Mouse (Mus musculus) MEL (cell line): ENCODE results near the gene Fiz1. TPM values are rescaled to one million over a fixed set of nuclear protein-coding genes. Genes with fewer than 3 reads are reported as not detected.

Experiments used
- DNase-seq: peaks from one replicate; pipeline ENCODE4 v3.0.0; 2011; ENCODE audit warnings: low read depth, low spot score
- H3K27ac ChIP-seq: 2 replicates; pipeline ENCODE4 v1.5.1; 2012; ENCODE audit warnings: low read depth, mild to moderate bottlenecking, control low read depth, low read length, moderate library complexity; ENCODE audit not compliant: control insufficient read depth
- H3K27me3 ChIP-seq, 2 experiments: fragments of 150-350 bp in 1 of 2; sonication (generic) in 1 of 2; 2 replicates each; pipeline ENCODE4 v1.6.1; 2012; ENCODE audit warnings: low read length in 2 of 2, mild to moderate bottlenecking in 2 of 2, improper control_type of control experiment in 1 of 2, moderate library complexity in 1 of 2; ENCODE audit not compliant: insufficient read depth in 2 of 2, control insufficient read depth in 1 of 2
- H3K36me3 ChIP-seq, 2 experiments: 2 replicates each; pipeline ENCODE4 v1.6.1; 2012 to 2014; ENCODE audit warnings: low read length in 2 of 2, improper control_type of control experiment in 1 of 2, inconsistent platforms in 1 of 2, mild to moderate bottlenecking in 1 of 2; ENCODE audit not compliant: insufficient read depth in 2 of 2, control insufficient read depth in 1 of 2
- H3K4me1 ChIP-seq, 2 experiments: fragments of 150-350 bp in 1 of 2; sonication (generic) in 1 of 2; 2 replicates each; pipeline ENCODE4 v1.6.1; 2012; ENCODE audit warnings: low read length in 2 of 2, improper control_type of control experiment in 1 of 2, mild to moderate bottlenecking in 1 of 2; ENCODE audit not compliant: insufficient read depth in 2 of 2, control insufficient read depth in 1 of 2
- H3K4me3 ChIP-seq, 2 experiments: fragments of 150-350 bp in 1 of 2; sonication (generic) in 1 of 2; 2 replicates each; pipeline ENCODE4 v1.5.1; 2012; ENCODE audit warnings: low read depth in 2 of 2, low read length in 2 of 2, mild to moderate bottlenecking in 2 of 2, moderate library complexity in 2 of 2, control low read depth in 1 of 2, improper control_type of control experiment in 1 of 2; ENCODE audit not compliant: control insufficient read depth in 1 of 2, insufficient read depth in 1 of 2
- H3K79me2 ChIP-seq: 2 replicates; pipeline ENCODE4 v1.6.1; 2012; ENCODE audit warnings: mild to moderate bottlenecking, low read length, moderate library complexity; ENCODE audit not compliant: control insufficient read depth, poor library complexity, insufficient read depth
- H3K9ac ChIP-seq: 2 replicates; pipeline ENCODE4 v1.6.1; 2012; ENCODE audit warnings: low read depth, mild to moderate bottlenecking, control low read depth, low read length, moderate library complexity; ENCODE audit not compliant: control insufficient read depth, poor library complexity, severe bottlenecking
- H3K9me3 ChIP-seq: fragments of 150-350 bp; sonication (generic); replicated peaks from 2 replicates; pipeline ENCODE4 v1.6.1; 2012; ENCODE audit warnings: mild to moderate bottlenecking, low read length, improper control_type of control experiment, moderate library complexity; ENCODE audit not compliant: insufficient read depth
- BHLHE40 ChIP-seq: IDR thresholded peaks from 2 replicates; pipeline ENCODE4 v1.6.1; 2012; ENCODE audit warnings: low read depth, mild to moderate bottlenecking, inconsistent platforms, low read length, improper control_type of control experiment, borderline replicate concordance
- CHD1 ChIP-seq: IDR thresholded peaks from 2 replicates; pipeline ENCODE4 v1.6.1; 2012; ENCODE audit warnings: low read depth, mild to moderate bottlenecking, inconsistent platforms, low read length, improper control_type of control experiment
- CHD2 ChIP-seq: IDR thresholded peaks from 2 replicates; pipeline ENCODE4 v1.6.1; 2011; ENCODE audit warnings: low read length, improper control_type of control experiment
- CTCF ChIP-seq, 3 experiments: IDR thresholded peaks in 2 of 3; conservative IDR thresholded peaks in 1 of 3; 2 replicates each; pipeline ENCODE4 v1.5.1; 2011 to 2012; ENCODE audit warnings: low read length in 3 of 3, low read depth in 2 of 3, mild to moderate bottlenecking in 2 of 3, improper control_type of control experiment in 1 of 3, inconsistent platforms in 1 of 3, mixed read lengths in 1 of 3, moderate library complexity in 1 of 3; ENCODE audit not compliant: control insufficient read depth in 1 of 3, insufficient read depth in 1 of 3, poor library complexity in 1 of 3, severe bottlenecking in 1 of 3
- E2F4 ChIP-seq: IDR thresholded peaks from 2 replicates; pipeline ENCODE4 v1.6.1; 2011; ENCODE audit warnings: low read depth, low read length, improper control_type of control experiment, borderline replicate concordance
- ELF1 ChIP-seq: IDR thresholded peaks from 2 replicates; pipeline ENCODE4 v1.6.1; 2014; ENCODE audit warnings: low read depth, mild to moderate bottlenecking, inconsistent platforms, low read length, improper control_type of control experiment, moderate library complexity
- EP300 ChIP-seq, 2 experiments: IDR thresholded peaks; 2 replicates each; pipeline ENCODE4 v1.6.1; 2011; ENCODE audit warnings: improper control_type of control experiment in 2 of 2, low read length in 2 of 2, low read depth in 1 of 2, mild to moderate bottlenecking in 1 of 2
- ETS1 ChIP-seq: IDR thresholded peaks from 2 replicates; pipeline ENCODE4 v1.6.1; 2012; ENCODE audit warnings: low read depth, mild to moderate bottlenecking, inconsistent platforms, low read length, improper control_type of control experiment, moderate library complexity
- GABPA ChIP-seq: IDR thresholded peaks from 2 replicates; pipeline ENCODE4 v1.6.1; 2012; ENCODE audit warnings: low read depth, mild to moderate bottlenecking, inconsistent platforms, low read length, improper control_type of control experiment, moderate library complexity
- GATA1 ChIP-seq: IDR thresholded peaks from 2 replicates; pipeline ENCODE4 v1.6.1; 2011; ENCODE audit warnings: low read depth, low read length, improper control_type of control experiment
- HCFC1 ChIP-seq: IDR thresholded peaks from 2 replicates; pipeline ENCODE4 v1.6.1; 2012; ENCODE audit warnings: low read depth, mild to moderate bottlenecking, inconsistent platforms, low read length, improper control_type of control experiment, moderate library complexity
- JUND ChIP-seq: IDR thresholded peaks from 2 replicates; pipeline ENCODE4 v1.6.1; 2011; ENCODE audit warnings: low read depth, mild to moderate bottlenecking, improper control_type of control experiment, low read length
- KAT2A ChIP-seq: conservative IDR thresholded peaks from 2 replicates; pipeline ENCODE4 v1.6.1; 2012; ENCODE audit warnings: low read depth, low read length, improper control_type of control experiment, inconsistent platforms
- MAFK ChIP-seq: IDR thresholded peaks from 2 replicates; pipeline ENCODE4 v1.6.1; 2011; ENCODE audit warnings: low read depth, mild to moderate bottlenecking, low read length, improper control_type of control experiment, borderline replicate concordance
- MAX ChIP-seq: IDR thresholded peaks from 2 replicates; pipeline ENCODE4 v1.6.1; 2011; ENCODE audit warnings: low read length, improper control_type of control experiment
- MAZ ChIP-seq: IDR thresholded peaks from 2 replicates; pipeline ENCODE4 v1.6.1; 2012; ENCODE audit warnings: low read depth, mild to moderate bottlenecking, inconsistent platforms, low read length, improper control_type of control experiment
- MEF2A ChIP-seq: IDR thresholded peaks from 2 replicates; pipeline ENCODE4 v1.6.1; 2014; ENCODE audit warnings: low read depth, mild to moderate bottlenecking, inconsistent platforms, low read length, improper control_type of control experiment; ENCODE audit not compliant: poor library complexity, insufficient replicate concordance, severe bottlenecking; ENCODE audit errors: extremely low read depth
- MXI1 ChIP-seq: IDR thresholded peaks from 2 replicates; pipeline ENCODE4 v1.6.1; 2011; ENCODE audit warnings: mild to moderate bottlenecking, low read depth, low read length, improper control_type of control experiment
- MYB ChIP-seq: IDR thresholded peaks from 2 replicates; pipeline ENCODE4 v1.6.1; 2011; ENCODE audit warnings: mild to moderate bottlenecking, low read depth, low read length, improper control_type of control experiment
- NELFE ChIP-seq: IDR thresholded peaks from 2 replicates; pipeline ENCODE4 v1.6.1; 2011; ENCODE audit warnings: low read depth, low read length, improper control_type of control experiment
- POLR2A ChIP-seq, 2 experiments: IDR thresholded peaks; 2 replicates each; pipeline ENCODE4 v1.6.1; 2011 to 2012; ENCODE audit warnings: low read length in 2 of 2, mild to moderate bottlenecking in 2 of 2, control low read depth in 1 of 2, improper control_type of control experiment in 1 of 2, low read depth in 1 of 2, moderate library complexity in 1 of 2; ENCODE audit not compliant: control insufficient read depth in 1 of 2, insufficient read depth in 1 of 2, poor library complexity in 1 of 2
- POLR2AphosphoS5 ChIP-seq: IDR thresholded peaks from 2 replicates; pipeline ENCODE4 v1.6.1; 2012; ENCODE audit warnings: low read depth, borderline replicate concordance, mild to moderate bottlenecking, inconsistent platforms, low read length, moderate library complexity, mixed read lengths
- RAD21 ChIP-seq: IDR thresholded peaks from 2 replicates; pipeline ENCODE4 v1.6.1; 2011; ENCODE audit warnings: mild to moderate bottlenecking, low read depth, low read length, improper control_type of control experiment
- RCOR1 ChIP-seq: IDR thresholded peaks from 2 replicates; pipeline ENCODE4 v1.6.1; 2012; ENCODE audit warnings: low read depth, mild to moderate bottlenecking, inconsistent platforms, low read length, improper control_type of control experiment
- SIN3A ChIP-seq: IDR thresholded peaks from 2 replicates; pipeline ENCODE4 v1.6.1; 2012; ENCODE audit warnings: low read length, improper control_type of control experiment, inconsistent platforms
- SMC3 ChIP-seq: IDR thresholded peaks from 2 replicates; pipeline ENCODE4 v1.6.1; 2011; ENCODE audit warnings: low read depth, low read length, improper control_type of control experiment
- TAL1 ChIP-seq: IDR thresholded peaks from 2 replicates; pipeline ENCODE4 v1.6.1; 2012; ENCODE audit warnings: mild to moderate bottlenecking, inconsistent platforms, low read length, moderate library complexity, mixed read lengths
- TBP ChIP-seq: IDR thresholded peaks from 2 replicates; pipeline ENCODE4 v1.8.0; 2011; ENCODE audit warnings: low read depth, low read length, improper control_type of control experiment
- TCF12 ChIP-seq: IDR thresholded peaks from 2 replicates; pipeline ENCODE4 v1.6.1; 2014; ENCODE audit warnings: low read depth, mild to moderate bottlenecking, inconsistent platforms, low read length, improper control_type of control experiment, moderate library complexity
- UBTF ChIP-seq: IDR thresholded peaks from 2 replicates; pipeline ENCODE4 v1.6.1; 2012; ENCODE audit warnings: low read depth, mild to moderate bottlenecking, inconsistent platforms, low read length, improper control_type of control experiment, moderate library complexity, borderline replicate concordance; ENCODE audit not compliant: insufficient read depth
- USF1 ChIP-seq: IDR thresholded peaks from 2 replicates; pipeline ENCODE4 v1.6.1; 2014; ENCODE audit warnings: low read depth, mild to moderate bottlenecking, inconsistent platforms, low read length, improper control_type of control experiment, moderate library complexity
- USF2 ChIP-seq, 2 experiments: IDR thresholded peaks; 2 replicates each; pipeline ENCODE4 v1.6.1; 2011 to 2012; ENCODE audit warnings: improper control_type of control experiment in 2 of 2, low read length in 2 of 2, borderline replicate concordance in 1 of 2, inconsistent platforms in 1 of 2, low read depth in 1 of 2, mild to moderate bottlenecking in 1 of 2; ENCODE audit not compliant: insufficient read depth in 1 of 2
- ZC3H11A ChIP-seq: IDR thresholded peaks from 2 replicates; pipeline ENCODE4 v1.6.1; 2012; ENCODE audit warnings: low read depth, mild to moderate bottlenecking, inconsistent platforms, low read length, improper control_type of control experiment
- ZKSCAN1 ChIP-seq: IDR thresholded peaks from 2 replicates; pipeline ENCODE4 v1.6.1; 2012; ENCODE audit warnings: low read depth, mild to moderate bottlenecking, inconsistent platforms, low read length, improper control_type of control experiment, moderate library complexity
- ZMIZ1 ChIP-seq: IDR thresholded peaks from 2 replicates; pipeline ENCODE4 v1.6.1; 2012; ENCODE audit warnings: low read depth, mild to moderate bottlenecking, inconsistent platforms, low read length, improper control_type of control experiment, moderate library complexity
- polyA plus RNA-seq, 2 experiments: library from polyadenylated mRNA; stranded (reverse) in 1 of 2; unstranded in 1 of 2; fragments of >175 nt in 1 of 2; fragments of >200 nt in 1 of 2; gene quantifications; 2 replicates each; pipeline versions ENCODE4 v1.2.1 to v1.2.4; 2012; ENCODE audit warnings: low replicate concordance in 2 of 2, low read depth in 1 of 2; ENCODE audit not compliant: insufficient read length in 2 of 2, insufficient read depth in 1 of 2, missing spikeins in 1 of 2
- total RNA-seq: library from RNA; depleted of rRNA; stranded (reverse); fragments of 300-350 nt; gene quantifications from 2 replicates; pipeline ENCODE4 v1.2.3, GENCODE M21; 2012

Gene Fiz1
- total and polyA plus RNA-seq, 3 experiments: 28.1 to 56.5 TPM; not detected in 1

- Histone ChIP-seq H3K79me2 (peaks cover 23% of the 10 kb centered on the region), H3K9me3 (no peaks in the 10 kb centered on the region), H3K4me3 (peak within 1 kb of the TSS; percentile 92 to 93), H3K27me3 (no peaks in the 10 kb centered on the region), H3K9ac (peak within 1 kb of the TSS; percentile 98), H3K36me3 (peaks cover 0 to 36% of the 10 kb centered on the region in 2 experiments; a peak in 3 of 4 replicates), H3K27ac (peak within 1 kb of the TSS; percentile 96), H3K4me1 (peaks cover 7 to 35% of the 10 kb centered on the region in 2 experiments; a peak in 3 of 4 replicates)
- DNase-seq: peak; percentile 99
- no peak for TF ChIP-seq MAFK
- TF ChIP-seq CTCF (IDR thresholded peaks at IDR 0.05 in 2 of 3, conservative IDR thresholded peaks at IDR 0.05 in 1 of 3; ENCODE audit: control insufficient read depth in 1 of 3, insufficient read depth in 1 of 3, low read depth in 2 of 3, low read length in 3 of 3, poor library complexity in 1 of 3, severe bottlenecking in 1 of 3): no peak
- 0 out of 2 replicates have a peak, but pooled peaks have one; percentile 24 for TF ChIP-seq BHLHE40
- TF ChIP-seq TBP: peak; percentile 71; the same call in 1 of the 2 replicates
- no peak for TF ChIP-seq CHD2
- peak; percentile 55 for TF ChIP-seq MAX
- peak; percentile 51 for TF ChIP-seq NELFE
- TF ChIP-seq USF1: no peak
- TF ChIP-seq RAD21: no peak
- TF ChIP-seq MEF2A: peak; percentile 8; the same call in 1 of the 2 replicates
- TF ChIP-seq USF2 (IDR thresholded peaks at IDR 0.05; ENCODE audit: borderline replicate concordance in 1 of 2, insufficient read depth in 1 of 2, low read depth in 1 of 2, low read length in 2 of 2): no peak
- TF ChIP-seq SMC3: no peak
- no peak for TF ChIP-seq ZKSCAN1
- no peak for TF ChIP-seq JUND
- peak; percentile 64 for TF ChIP-seq MXI1
- peak; percentile 49; the same call in 1 of the 2 replicates for TF ChIP-seq MYB
- no peak for TF ChIP-seq TAL1
- TF ChIP-seq ZMIZ1: no peak; the same call in 1 of the 2 replicates
- peak; percentile 79; the same call in 1 of the 2 replicates for TF ChIP-seq MAZ
- no peak for TF ChIP-seq ZC3H11A
- no peak for TF ChIP-seq GABPA
- 0 out of 4 replicates have a peak, but pooled peaks of 1 of the 2 experiments have one; percentile 38 for TF ChIP-seq EP300 (IDR thresholded peaks at IDR 0.05; ENCODE audit: low read depth in 1 of 2, low read length in 2 of 2)
- peak; percentile 64 for TF ChIP-seq KAT2A
- TF ChIP-seq POLR2A (IDR thresholded peaks at IDR 0.05; ENCODE audit: control insufficient read depth in 1 of 2, insufficient read depth in 1 of 2, low read depth in 1 of 2, low read length in 2 of 2, poor library complexity in 1 of 2): peak; percentile 14 to 62; a peak in 2 of 4 replicates
- peak; percentile 50; the same call in 1 of the 2 replicates for TF ChIP-seq TCF12
- no peak for TF ChIP-seq CHD1
- TF ChIP-seq SIN3A: peak; percentile 74
- TF ChIP-seq UBTF: no peak
- TF ChIP-seq HCFC1: peak; percentile 88
- TF ChIP-seq ELF1: peak; percentile 95
- TF ChIP-seq E2F4: peak; percentile 36; the same call in 1 of the 2 replicates
- TF ChIP-seq GATA1: no peak
- TF ChIP-seq RCOR1: peak; percentile 24; the same call in 1 of the 2 replicates
- no peak for TF ChIP-seq POLR2AphosphoS5
- TF ChIP-seq ETS1: peak; percentile 48; the same call in 1 of the 2 replicates
Observed at GRCm38 (mm10) chr7:5020000-5020681, 5.6 kb upstream of the Fiz1 start, which contains the start of the genes Zfp865 and Ccdc106. Gene Zfp865 (plus strand): TSS chr7:5020376. Gene Ccdc106 (plus strand): TSS chr7:5020553.
